Mouse (Mus musculus) lung, postnatal 0 days (tissue): ENCODE data around the gene Kif22.

ENCODE experiments used
- CTCF ChIP-seq: IDR thresholded peaks from 2 replicates; pipeline ENCODE4 v1.5.1; 2016; ENCODE audit warnings: antibody characterized with exemption, mild to moderate bottlenecking
- EP300 ChIP-seq: IDR thresholded peaks from 2 replicates; pipeline ENCODE4 v1.6.1; 2016; ENCODE audit warnings: antibody characterized with exemption, mild to moderate bottlenecking, control low read depth

DNA sequence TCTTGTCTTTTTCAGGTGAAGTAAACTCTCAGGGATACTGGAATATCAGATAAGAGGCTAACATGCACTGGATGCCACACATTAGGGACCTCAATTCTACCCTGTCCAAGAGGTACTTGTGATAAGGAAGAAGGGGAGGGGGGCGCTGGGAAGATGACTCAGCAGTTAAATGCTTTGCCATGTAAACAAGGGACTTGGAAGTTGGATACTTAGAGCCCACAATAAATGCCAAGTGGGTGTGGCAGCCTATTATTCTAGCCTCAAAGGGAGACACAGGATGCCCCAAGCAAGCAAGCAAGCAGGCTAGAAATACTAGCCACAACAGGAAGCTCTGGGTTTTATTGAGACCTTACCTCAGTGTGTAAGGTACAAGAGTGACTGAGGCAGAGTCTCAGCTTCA, 11.0 kb downstream of the Kif22 start:
- TF ChIP-seq EP300 (no peak), CTCF (no peak)
